Mouse (Mus musculus): ENCODE results near the gene Rhoh. TPM values are rescaled to one million over a fixed set of nuclear protein-coding genes. Genes with fewer than 3 reads are reported as not detected.

The Rhoh gene
- polyA plus RNA-seq, 1 experiment from 2014 or later, result 1.6 TPM

DNA sequence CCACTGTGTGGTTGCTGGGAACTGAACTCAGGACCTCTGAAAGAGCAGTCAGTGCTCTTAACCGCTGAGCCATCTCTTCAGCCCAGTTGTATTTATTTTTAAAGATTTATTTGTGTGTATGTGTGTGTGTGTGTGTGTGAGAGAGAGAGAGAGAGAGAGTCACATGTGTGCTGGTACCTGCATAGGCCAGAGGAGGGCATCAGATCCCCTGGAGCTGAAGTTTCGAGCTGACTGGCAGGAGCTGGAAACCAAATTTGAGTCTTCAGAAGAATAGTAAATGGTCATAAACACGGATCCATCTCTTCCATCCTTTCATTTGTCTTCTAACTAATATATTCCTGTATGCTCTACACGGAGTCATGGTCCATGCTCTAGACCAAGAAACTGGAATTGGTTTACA lies 72.2 kb downstream of the Rhoh start:
- H3K4me2 ChIP-seq, result no peak overlapping the region
- no peaks in the 10 kb centered on the region for H3K27me3 ChIP-seq
- no peaks in the 10 kb centered on the region for H3K4me1 ChIP-seq (replicated peaks)
- H3K4me3 ChIP-seq (replicated peaks), result no peak overlapping the region
- no peaks in the 10 kb centered on the region for H3K9me3 ChIP-seq (replicated peaks)
- H3K36me3 ChIP-seq, result no peaks in the 10 kb centered on the region
- ATAC-seq (ENCODE audit: low read depth) (no peak), DNase-seq (no peak)
- H3K27ac ChIP-seq, result no peak overlapping the region
- no peak overlapping the region for H3K9ac ChIP-seq
- WGBS (ENCODE audit: insufficient replicate concordance), result 67% methylated on average over 4 of the region's 4 CpGs

DNA sequence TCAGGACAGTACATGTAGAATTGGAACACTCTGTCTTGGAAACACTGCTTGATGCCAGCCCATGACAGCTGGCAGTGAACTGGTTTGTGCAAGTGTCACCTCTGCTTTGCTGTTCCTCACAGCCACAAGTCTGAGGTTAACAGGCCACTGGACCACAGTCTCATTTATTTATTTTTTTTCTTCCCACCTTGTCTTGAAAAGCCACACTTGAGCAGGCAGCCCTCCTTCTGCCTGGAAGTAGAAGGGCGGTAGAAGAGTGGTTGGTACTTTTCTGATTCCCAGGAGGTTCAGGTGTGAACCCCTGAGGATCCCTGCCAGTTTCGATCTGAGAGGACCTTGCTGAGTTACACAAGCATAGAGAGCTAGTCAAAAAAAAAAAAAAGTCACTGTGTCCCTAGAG lies 72.8 kb downstream of the Rhoh start:
- WGBS (ENCODE audit: insufficient replicate concordance), result 63% methylated on average over 2 of the region's 2 CpGs
- Histone ChIP-seq H3K4me3 (replicated peaks) (no peak overlapping the region), H3K9me3 (replicated peaks) (no peaks in the 10 kb centered on the region), H3K27me3 (no peaks in the 10 kb centered on the region), H3K36me3 (no peaks in the 10 kb centered on the region), H3K9ac (no peak overlapping the region), H3K27ac (no peak overlapping the region), H3K4me2 (no peak overlapping the region), H3K4me1 (replicated peaks) (no peaks in the 10 kb centered on the region)
- no peak for ATAC-seq (ENCODE audit: low read depth)
- DNase-seq, result no peak

DNA sequence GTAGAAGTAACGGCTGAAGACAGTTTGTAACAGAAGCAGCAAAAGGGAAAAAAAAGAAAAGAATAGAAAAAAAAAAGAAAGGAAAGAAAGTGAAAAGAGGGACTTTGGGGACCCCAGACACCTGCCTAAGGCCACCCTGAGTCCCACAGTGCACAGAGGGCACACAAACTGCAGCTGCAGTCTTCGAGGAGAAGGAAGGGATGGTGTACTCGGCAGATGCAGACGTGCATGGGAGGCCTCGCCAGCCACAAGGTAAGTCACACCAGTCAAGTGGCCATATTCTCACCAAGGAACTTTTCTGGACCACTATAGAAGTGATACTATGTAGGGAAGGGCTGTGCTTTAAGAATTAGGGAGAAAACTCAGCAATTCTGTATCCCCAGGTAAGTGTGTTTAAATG lies 73.8 kb downstream of the Rhoh start, which contains the start of gene Chrna9:
TSS of gene Chrna9 (plus strand) at position 139 of the 400 bp plus-strand sequence.
- no peaks in the 10 kb centered on the region for H3K9me3 ChIP-seq (replicated peaks)
- ATAC-seq (ENCODE audit: low read depth) (no peak), DNase-seq (no peak)
- no peaks in the 10 kb centered on the region for H3K27me3 ChIP-seq
- no peak within 1 kb of the TSS for H3K4me2 ChIP-seq
- WGBS (ENCODE audit: insufficient replicate concordance), result 62% methylated on average over 5 of the region's 5 CpGs
- H3K4me1 ChIP-seq (replicated peaks), result no peaks in the 10 kb centered on the region
- H3K27ac ChIP-seq, result no peak within 1 kb of the TSS
- no peak within 1 kb of the TSS for H3K9ac ChIP-seq
- H3K4me3 ChIP-seq (replicated peaks), result no peak within 1 kb of the TSS
- no peaks in the 10 kb centered on the region for H3K36me3 ChIP-seq

DNA sequence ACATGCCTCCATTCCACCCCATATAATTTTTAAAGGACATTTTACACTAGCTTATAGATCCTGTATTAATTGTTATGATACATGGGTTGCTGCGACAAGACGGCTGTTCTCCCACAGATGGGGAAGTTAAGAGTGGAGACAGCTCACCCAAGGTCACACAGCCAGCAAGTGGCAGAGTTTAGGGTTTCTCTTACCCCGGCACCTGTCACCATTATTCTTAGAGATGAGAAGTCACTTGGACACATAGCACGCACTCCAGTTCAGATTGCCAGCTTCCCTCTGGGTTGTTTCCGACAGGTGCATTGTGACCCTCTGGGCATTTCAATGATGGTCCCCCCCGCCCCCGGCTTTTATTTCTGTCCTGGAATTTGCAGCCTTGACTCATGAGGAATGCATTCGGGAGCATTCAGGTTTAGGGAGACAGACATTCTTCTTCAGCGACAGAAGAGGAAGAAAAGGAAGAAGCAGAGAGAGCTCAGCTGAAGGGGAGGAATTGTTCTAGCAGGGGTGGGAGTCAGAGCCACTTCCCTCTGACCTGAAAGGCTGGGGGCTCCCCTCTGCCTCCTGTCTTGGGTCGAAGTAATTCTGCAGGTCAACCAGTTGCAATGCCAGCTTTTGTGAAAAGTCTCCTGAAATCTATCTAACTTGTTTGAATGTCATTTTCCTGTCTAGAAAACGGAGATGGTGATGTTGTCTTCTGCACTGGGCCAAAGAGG lies 76.2 kb downstream of the Rhoh start:
- Histone ChIP-seq H3K36me3 (no peaks in the 10 kb centered on the region), H3K4me2 (no peak overlapping the region), H3K9me3 (replicated peaks) (no peaks in the 10 kb centered on the region), H3K4me3 (replicated peaks) (no peak overlapping the region), H3K9ac (no peak overlapping the region), H3K4me1 (replicated peaks) (no peaks in the 10 kb centered on the region), H3K27me3 (no peaks in the 10 kb centered on the region), H3K27ac (no peak overlapping the region)
- no peak for DNase-seq
- no peak for ATAC-seq (ENCODE audit: low read depth)
- WGBS (ENCODE audit: insufficient replicate concordance), result 46% methylated on average over 11 of the region's 11 CpGs

DNA sequence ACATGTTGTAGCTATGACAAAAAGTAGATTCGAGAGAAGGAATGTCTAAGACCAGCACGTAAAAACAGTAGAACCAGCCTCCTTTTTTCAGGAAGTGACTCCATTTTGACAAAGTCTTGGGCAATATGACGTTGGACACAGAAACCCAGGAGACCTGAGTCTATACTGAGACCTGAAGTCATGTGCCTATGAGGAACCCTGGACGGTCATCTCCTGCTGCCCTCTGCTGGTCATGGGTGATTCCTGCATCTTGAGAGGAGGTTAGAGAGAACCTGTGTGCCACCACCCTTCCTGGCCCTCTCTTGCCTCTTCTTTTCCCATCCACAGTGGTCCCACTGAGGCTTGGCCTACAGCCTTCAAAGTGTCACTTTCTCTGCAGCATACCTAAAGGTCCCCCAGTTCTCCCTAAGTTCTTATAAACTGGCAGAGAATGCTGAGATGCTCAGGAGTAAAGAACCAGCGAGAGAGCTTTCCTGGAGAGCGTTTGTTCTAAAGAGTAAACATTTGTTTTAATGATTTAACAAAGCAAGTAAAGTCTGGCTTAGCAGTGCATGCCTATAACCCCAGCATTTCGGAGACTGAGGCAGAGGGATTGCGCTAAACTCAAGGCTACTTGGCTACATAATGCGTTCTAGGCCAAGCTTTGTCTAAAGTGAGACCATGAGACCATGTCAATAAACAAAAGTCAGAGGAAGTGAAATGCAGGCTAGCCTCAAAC lies 77.1 kb downstream of the Rhoh start:
- Histone ChIP-seq H3K9ac (no peak overlapping the region), H3K36me3 (no peaks in the 10 kb centered on the region), H3K27me3 (no peaks in the 10 kb centered on the region), H3K27ac (no peak overlapping the region), H3K4me1 (replicated peaks) (no peaks in the 10 kb centered on the region), H3K4me2 (no peak overlapping the region), H3K4me3 (replicated peaks) (no peak overlapping the region), H3K9me3 (replicated peaks) (no peaks in the 10 kb centered on the region)
- DNase-seq (peak; percentile 61), ATAC-seq (ENCODE audit: low read depth) (peak; percentile 61; the same call in 1 of the 2 replicates)
- 45% methylated on average over 9 of the region's 9 CpGs for WGBS (ENCODE audit: insufficient replicate concordance)

DNA sequence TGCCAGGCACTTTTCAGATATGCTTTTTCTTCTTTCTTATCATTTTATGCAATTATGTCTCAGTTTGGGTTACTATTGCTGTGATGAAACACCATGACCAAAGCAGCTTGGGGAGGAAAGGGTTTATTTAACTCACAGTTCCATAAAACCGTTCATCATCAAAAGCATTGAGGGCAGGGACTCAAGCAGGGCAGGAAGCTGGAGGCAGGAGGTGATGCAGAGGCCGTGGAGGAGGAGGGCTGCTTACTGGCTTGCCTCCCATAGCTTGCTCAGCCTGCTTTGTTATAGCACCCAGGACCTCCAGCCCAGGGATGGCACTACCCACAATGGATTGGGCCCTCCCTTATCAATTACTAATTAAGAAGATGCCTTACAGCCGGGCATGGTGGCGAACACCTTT lies 80.1 kb downstream of the Rhoh start:
- no peak overlapping the region for H3K4me2 ChIP-seq
- H3K27me3 ChIP-seq, result no peaks in the 10 kb centered on the region
- no peaks in the 10 kb centered on the region for H3K4me1 ChIP-seq (replicated peaks)
- no peak for ATAC-seq (ENCODE audit: low read depth)
- H3K36me3 ChIP-seq, result no peaks in the 10 kb centered on the region
- H3K27ac ChIP-seq, result no peak overlapping the region
- 46% methylated on average over 4 of the region's 4 CpGs for WGBS (ENCODE audit: insufficient replicate concordance)
- H3K9ac ChIP-seq, result no peak overlapping the region
- H3K4me3 ChIP-seq (replicated peaks), result no peak overlapping the region
- no peak for DNase-seq
- no peaks in the 10 kb centered on the region for H3K9me3 ChIP-seq (replicated peaks)

Other genes with a start within 250 kb of the Rhoh start
- 23.1 and 26.8 TPM in 2 replicates for gene Pds5a, start 162.9 kb upstream of the Rhoh start, polyA plus RNA-seq (2015; fragmentation: Nextera tagmentation; extraction: Ambion mirVana)
- 9.6 and 11.5 TPM in 2 replicates for gene N4bp2, start 97.7 kb upstream of the Rhoh start, polyA plus RNA-seq (2015; fragmentation: Nextera tagmentation; extraction: Ambion mirVana)
- not detected in 2 replicates for gene Chrna9, start 73.7 kb downstream of the Rhoh start, polyA plus RNA-seq (2015; fragmentation: Nextera tagmentation; extraction: Ambion mirVana)
- not detected in 2 replicates for gene 9130230L23Rik, start 143.1 kb downstream of the Rhoh start, polyA plus RNA-seq (2015; fragmentation: Nextera tagmentation; extraction: Ambion mirVana)